Mouse (Mus musculus): ENCODE measurements at regions not wholly inside any gene's neighbourhood (a gene's known extent, or its start where the extent isn't known, plus 50 kb on each side); places are given as distances from the start of the nearest gene placed in this dataset.
"Not testable (repeated sequence)": the region's sequence is repeated elsewhere in the genome, so short reads cannot be mapped to it uniquely, and the experiment has no call there.

DNA sequence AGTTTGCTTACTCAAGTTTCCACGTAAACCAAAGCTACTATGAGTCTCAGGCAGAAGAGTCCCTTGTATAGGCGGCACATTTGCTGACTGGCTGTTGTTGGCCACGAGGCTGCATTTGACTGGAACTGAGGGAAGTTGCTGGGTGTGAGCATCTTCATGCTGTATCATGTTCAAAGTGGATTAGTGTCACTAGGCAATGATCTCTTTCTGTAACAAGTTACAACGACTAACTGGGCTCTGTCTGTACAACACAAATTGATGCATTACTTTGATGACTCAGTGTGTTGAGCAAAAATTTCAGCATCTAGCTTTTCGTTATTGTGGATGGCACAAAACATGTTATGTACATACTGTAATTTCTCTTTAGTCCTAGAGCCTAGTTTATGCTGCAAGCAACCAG is 203.7 kb upstream of the P2ry1 start:
- DNase-seq (ENCODE audit: low spot score) = no peak

DNA sequence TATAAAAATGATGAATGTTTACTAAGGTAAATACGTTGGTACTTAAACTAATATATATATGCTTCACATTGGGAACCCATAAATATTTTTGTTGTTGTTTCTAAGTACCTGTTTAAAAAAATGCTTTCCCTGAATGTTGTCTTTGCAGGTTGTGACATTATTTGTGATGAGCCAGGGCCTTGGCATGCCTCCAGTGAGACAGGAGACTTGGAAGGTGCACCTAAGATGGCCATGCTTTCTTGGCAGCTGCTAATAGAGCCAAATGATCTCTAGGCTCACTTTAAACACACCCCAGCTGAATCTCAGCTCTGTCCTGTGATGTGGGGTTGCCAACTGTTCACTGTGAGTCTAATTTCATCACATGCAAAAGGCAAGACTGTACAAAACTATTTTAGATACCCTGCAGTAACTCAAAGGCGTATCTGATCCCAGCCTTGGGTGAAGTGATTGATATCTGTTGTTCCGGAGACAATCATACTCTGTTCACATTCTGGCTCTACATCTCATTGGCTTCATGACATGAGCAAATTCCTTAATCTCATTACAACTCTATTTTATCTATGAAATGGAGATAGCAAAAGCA is 197.8 kb upstream of the P2ry1 start:
- no peak for DNase-seq (ENCODE audit: low spot score)

DNA sequence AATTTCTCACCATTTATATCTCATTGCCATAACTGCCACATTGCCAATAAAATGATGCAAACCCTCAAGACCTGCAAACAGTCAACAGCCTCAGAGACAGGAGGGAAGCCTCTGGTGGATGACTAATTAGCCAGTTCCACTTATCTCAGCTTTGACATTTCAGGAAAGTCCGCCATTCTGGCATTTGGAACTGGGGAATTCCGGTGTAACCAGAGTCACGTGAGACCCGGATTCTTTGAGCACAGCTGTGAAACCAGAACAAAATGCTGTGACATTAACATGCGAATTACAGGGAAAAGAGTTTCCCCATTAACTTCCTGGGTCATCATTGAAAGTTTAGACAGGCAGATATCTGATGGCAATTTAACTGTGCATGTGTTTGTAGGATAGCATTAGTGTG is 190.7 kb upstream of the P2ry1 start:
- no peak for DNase-seq (ENCODE audit: low spot score)

DNA sequence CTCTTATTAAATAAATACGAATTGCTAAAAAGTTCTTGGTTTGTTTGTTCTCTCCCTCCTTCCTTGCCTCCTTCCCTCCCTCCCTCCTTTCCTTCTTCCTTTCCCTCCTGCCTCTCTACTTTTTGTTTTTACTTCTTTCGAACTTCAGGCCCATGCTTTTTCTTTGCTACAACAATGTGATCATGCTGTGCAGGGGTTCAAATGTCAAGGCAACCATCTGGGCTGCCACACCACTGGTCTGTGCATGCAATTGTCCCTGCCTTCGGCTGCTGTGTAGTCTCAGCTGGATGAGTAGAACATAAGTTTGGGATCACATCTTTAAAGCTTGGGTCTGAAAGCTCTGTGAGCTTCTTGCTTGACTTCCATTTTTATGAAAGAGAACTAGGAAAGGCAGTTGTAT is 189.1 kb upstream of the P2ry1 start:
- no peak for DNase-seq (ENCODE audit: low spot score)

DNA sequence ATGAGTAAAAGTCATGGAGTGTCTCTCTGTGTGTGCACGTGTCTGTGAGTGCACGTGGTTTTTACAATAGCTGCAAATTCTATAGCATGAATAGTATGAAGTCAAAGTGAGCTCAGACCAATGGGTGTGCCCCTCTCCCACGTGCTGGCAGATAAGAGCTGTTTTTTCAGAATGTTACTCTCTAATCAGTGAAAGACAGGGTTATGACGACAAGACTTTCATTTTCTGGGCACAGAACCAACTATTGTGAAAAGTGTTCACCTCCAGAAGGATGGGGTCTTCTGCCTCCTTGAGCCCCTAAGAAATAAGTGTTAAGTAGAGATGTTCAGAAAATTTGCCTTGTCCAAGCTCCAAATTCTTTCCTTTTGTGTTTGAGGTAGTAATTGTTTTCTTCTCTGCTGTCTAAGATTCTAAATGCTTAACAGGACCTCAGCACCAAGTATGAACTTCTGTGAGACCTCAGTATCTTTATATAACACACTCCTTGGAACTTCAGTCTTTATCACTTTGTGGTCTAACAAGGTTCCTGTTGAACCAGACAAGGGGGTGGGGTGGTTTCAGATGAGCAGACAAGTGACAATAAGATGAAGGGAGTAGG is 182.8 kb upstream of the P2ry1 start:
- DNase-seq (ENCODE audit: low spot score) = no peak

DNA sequence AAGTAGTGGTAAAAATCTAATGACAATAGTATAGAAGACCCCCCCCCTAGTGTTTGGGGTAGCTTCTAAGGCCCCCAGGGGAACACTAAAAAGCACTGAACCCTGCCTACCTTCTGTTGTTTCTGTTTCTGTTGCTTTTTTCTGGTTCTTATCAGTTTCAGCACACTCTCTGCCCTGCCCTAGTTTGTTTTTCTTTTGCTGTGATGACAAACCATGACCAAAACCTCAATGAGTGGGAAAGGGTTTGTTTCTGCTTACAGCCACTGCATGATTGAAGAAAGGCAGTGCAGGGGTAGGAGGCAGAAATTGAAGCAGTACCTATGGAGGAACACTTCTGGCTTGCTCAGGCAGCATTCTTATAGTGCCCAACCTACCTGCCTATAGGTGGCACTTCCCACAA is 181.1 kb upstream of the P2ry1 start:
- DNase-seq (ENCODE audit: low spot score) = no peak

DNA sequence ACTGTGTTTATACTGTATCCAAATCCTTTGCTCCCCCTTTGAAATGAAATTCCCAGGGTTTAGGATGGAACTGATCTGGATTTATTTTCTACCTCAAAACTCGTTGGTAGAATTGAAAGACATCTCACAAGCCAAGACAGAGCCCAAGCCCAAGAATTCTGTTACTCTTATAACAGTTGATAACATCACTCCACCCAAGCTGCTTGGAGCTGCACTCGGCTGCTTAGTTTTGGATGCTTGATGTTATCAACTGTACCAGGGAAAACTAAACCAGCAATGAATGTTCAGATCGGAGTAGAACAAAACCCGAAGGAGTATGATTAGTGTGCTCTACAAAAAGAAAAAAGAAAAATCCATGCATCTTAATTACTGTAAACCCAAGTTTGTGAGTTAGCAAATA is 175.8 kb upstream of the P2ry1 start:
- DNase-seq (ENCODE audit: low spot score) = no peak

DNA sequence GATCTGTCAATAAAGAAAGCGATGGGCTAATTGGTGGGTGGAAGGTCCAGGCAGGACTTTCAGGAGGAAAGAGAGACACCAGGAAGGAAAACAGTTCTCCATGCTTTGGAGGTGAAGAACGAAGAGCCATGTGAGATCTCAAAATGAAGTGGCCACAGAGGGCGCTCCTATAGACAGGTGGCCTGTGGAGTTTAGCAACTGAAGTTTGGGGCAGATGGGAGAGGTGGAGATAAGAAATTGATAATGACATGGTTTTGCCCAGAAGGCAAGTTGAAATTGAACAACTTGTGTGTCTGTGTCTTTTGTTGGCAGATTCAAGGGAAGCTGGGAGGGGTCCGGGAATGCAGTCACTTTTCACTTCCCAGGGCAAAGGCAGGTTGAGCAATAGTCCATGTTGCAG is 170.2 kb upstream of the P2ry1 start:
- DNase-seq (ENCODE audit: low spot score) = no peak

DNA sequence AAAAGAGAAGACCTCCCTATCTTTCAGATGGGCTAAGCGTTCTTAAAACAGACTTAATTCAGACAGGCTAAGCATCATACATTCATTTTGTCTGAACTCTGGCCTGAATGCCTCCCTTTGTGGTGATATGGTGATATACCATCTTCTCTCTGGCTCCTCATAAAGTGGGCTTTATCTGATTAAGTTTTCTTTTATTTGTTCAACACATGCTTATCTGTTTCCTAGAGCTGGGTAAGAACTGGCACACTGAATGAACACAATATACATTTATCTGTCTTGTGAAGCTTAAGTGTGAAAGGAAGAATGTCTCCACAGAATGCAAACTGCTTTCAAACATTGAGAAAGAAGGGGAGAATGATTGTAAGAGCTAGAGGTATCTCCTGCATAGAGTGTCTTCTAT is 160.7 kb upstream of the P2ry1 start:
- no peak for DNase-seq (ENCODE audit: low spot score)

DNA sequence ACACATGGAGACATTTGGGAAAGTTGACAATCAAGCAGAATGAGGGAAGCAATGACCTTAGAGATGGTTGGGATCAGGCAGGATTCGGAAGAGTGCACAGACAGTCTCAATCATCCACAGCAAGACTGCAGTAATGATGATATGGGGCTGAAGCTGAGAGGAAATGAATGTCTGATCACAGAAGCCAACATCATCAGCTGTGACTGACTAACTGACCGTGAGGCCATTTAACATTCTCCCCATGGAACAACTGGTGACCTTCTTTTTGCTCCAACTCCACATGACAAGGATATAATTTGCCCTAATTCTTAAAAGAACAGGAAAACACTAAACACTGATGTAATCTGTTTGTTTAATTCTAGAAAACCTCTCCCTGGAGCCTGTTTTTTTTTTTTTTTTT is 157.3 kb upstream of the P2ry1 start:
- DNase-seq (ENCODE audit: low spot score) = no peak

DNA sequence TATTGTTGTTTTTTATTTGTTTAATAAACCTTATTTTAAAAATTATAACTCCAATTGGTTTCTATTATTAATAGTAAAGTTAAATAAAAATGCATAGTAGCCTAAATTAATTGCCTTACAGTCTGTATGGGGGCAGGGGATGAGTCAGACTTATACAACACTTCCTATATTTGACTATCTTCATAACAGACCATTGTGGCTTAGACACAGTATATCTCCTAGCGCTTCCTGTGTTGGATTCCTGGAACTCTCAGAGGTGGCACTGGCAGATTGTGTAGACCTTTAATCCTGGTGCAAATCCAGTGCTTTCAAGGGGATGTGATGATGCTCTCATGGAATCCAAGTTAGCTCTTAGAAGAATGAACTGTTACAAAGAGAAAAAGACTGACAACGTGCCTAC is 154.2 kb upstream of the P2ry1 start:
- DNase-seq (ENCODE audit: low spot score) = no peak

DNA sequence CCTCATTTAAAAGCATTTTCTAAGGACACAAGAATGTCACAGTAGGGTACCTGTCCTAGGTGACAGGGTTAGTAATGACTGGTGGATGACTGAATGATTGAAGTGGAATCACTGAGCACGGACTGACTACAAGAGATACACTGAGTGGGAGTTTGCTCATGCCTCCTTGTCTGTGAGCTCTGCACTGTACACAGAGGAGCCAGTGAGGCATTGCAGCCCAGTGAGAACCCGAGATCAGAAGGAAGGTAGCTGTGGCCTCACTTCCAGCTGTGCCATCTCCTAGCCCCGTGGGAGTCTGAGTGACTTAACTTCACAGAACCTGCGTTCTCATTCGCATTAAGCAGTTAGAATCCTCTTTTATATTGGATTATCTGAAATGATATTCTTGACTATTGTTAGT is 148.8 kb upstream of the P2ry1 start:
- DNase-seq (ENCODE audit: low spot score) = no peak

DNA sequence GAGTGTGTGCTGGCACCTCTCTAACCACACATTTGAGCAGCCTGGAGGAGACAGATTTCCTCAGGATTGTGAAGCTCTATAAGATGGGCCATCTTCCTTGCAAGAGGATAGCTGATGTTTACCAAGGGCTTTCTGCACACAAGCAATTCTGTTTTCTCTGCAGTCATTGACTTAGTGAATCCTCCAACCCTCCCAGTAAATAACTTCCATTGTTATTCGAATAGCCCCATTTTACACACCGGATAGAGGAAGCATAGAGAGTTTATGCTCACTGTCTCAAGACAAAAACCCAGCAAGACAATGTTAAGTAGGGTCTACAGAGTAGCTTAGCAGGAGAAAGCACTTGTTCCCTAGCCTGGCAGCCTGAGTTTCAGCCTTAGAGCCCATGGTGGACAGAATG is 146.9 kb upstream of the P2ry1 start:
- DNase-seq (ENCODE audit: low spot score) = no peak

DNA sequence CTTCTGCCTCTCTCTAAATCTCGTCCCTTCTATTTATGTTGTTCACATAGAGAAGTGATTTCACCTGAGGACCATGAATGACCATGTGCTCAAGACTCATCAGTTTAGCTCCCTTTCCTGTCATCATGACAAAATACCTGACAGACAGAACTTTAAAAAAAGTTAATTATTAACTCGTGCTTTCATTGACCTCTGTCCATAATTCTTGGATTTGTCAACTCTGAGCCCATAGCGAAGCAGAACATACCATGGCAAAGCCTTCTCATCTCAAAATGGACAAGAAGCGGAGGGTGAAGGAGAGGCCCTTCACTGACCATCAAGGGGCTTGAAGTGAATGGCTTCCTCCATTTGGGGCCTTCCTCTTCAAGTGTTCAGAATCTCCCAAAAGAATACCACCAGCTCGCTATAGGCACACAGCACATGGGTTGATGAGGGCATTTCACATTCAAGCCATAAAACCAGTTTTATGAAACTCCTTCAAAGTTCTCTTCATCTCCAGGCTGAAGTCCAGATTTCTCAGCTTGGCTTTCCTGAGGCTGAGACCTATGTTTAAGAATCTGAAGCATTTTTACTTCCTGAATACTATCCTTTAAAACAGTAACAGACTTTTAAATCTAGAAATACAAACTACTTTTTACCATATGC is 144.0 kb upstream of the P2ry1 start:
- no peak for DNase-seq (ENCODE audit: low spot score)

DNA sequence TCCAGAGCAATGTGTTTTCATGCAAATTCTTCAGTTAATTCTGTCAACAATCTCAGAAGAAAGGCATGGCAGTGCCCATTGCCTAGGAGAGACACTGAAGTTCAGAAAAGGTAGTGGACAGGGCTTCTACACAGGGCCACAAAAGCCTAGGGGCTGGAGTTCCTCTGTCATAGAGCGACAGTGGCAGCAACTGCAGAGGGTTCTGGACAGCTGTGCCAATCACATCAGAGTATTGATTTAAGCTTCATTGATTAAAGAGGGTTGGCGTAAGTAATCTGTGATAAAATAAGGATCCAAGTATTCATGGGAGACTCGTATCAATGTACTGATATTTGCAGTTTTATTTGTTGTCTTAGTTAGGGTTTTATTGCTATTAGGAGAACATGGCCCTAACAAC is 143.5 kb upstream of the P2ry1 start:
- DNase-seq (ENCODE audit: low spot score) = no peak

DNA sequence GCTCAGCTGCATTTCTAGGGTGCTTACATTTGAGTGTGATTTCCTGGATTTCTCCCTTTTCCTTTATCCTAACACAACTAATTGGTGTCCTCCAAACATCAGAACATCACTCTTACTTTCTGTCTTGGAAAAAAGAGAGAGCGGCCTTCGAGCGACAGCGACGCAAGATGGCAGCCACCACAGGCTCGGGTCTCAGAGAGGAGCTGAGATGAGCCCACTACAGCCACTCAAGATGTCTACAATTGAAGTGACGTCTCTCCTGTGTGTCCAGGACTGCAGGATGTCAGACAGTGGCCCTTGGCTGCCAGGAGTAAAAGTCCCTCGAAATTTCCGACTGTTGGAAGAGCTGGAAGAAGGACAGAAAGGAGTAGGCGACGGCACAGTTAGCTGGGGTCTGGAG is 125.7 kb upstream of the P2ry1 start:
- not testable (repeated sequence) for DNase-seq (ENCODE audit: low spot score)

DNA sequence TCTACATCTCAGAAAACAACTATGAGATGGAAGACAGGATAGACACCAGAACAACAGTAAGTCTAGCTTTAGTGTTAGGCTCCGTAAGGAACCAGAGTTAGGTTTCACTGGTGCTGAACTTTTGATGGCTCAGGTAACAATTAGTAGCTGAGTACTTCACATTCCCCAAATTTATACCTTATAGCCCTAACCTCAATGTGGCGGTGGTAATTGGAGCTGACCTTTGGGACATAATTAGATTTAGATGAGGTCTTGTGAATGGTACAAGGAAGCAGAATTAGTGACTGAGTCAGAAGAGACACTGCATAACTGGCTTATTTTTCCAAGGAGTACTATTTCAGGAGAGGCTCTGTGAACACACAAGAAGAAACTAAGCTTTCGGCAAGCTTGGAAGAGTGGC is 123.7 kb upstream of the P2ry1 start:
- no peak for DNase-seq (ENCODE audit: low spot score)

DNA sequence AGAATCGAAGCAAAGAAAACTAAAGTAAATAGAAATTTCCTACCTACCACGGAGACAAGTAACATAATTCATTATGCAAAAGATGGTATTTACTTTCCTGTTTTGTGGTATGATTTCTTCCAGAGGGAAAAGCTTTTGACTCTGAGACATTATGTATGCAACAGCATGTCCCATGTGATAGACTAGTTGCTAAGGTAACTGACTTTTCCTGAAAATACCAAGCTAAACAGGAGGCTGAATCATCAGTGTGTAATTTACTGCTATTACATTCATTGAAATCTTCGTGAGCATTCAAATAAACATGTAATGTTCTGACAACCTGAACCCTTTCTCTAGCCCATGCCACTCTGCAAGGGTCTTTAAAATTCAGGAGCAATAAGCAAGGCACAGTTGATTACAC is 118.6 kb upstream of the P2ry1 start:
- DNase-seq (ENCODE audit: low spot score) = no peak

DNA sequence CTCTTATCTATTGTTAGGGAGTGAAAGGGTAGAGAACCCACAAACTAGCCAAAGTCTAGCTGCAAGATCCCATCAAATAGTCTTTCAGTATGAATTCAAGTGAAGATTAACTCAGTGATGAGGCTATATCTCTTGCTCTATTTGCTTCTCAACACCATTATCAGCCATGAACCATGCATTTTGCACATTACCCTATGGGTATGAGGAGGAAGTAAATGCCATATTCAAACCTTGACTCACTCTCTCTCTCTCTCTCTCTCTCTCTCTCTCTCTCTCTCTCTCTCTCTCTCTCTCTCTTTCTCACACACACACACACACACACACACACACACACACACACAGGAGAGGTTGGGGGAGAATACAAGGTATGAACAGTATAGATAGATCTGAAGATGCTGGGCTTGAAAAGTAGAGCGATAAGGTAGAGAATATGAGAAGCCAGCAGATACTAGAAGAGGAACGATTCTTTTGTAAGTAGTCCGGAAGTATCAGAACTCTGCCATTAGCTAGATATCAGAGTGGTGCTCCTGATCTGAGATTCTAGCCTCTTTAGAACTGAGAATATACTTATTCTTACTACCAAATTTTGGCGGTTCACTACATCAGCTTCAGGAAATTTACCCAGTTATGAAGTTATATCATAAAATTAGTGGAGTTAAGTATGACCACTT is 113.3 kb upstream of the P2ry1 start:
- no peak for DNase-seq (ENCODE audit: low spot score)

DNA sequence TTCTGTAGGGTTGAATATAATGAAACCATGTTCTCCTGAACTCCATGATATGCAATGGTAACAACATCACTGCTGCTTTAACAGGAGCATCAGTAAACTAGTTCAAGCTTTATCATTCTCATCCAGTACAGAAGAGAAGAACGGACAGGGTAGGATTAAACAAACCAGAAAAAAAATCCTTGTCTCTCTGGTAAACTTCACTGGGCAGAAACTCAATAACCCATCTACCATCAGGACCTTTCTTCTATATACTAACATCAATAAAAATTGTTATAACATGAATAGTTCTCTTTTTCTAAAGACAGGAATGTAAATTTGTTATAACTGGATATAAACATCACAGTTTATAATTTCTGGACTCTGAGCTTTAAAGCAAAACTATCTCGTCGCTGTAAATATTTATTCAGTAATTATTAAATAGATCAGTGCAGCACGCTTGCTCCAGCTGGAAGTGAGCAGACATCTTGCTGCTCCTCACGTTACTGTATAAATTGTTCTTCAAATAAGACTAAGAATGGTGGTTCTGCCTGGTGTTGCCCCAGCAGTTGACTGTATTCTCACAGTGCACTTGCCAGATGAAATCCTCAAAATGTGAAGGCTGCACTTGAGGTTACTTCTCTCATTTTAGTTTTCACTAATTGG is 104.8 kb upstream of the P2ry1 start:
- no peak for DNase-seq (ENCODE audit: low spot score)

DNA sequence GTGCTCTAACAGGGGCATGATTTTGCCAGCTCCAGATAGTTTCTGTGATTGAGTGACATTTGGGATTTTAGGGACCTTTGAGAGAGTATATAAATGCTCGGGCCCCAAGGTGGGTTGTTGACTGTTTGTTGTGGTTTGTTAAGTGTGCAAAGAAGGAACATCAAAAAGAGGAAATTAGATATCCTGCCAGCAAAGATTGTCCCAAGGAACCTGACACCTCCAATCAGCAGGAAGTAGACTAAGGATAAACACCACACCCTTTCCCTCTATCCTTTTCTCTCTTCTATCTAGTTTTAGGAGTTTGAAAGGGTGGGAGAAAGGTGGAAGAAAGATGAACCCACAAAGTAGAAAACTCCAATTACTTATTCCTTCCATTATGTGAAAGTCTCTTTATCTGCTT is 103.9 kb upstream of the P2ry1 start:
- DNase-seq (ENCODE audit: low spot score) = no peak

DNA sequence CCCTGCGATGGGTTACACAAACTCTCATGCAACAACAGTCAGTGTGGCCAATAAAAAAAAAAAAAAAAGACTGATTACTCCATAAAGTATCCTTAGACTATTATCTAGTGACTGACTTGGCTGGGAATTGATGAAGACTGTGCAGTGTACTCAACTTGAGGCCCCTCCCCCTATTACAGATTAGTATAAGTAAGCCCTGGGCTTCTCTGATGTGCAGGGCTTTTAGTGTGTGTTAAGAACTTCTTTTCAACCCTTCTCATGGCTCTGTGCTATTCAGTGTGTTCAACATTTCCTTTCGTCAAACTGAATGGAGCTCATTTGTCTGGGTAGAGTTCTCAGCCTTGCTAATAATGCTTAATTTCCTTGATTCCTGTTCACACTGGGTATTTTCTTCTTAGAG is 101.0 kb upstream of the P2ry1 start:
- no peak for DNase-seq (ENCODE audit: low spot score)

Measured in thymus, postnatal 0 days (tissue).